Mouse (Mus musculus) stomach, postnatal 0 days (tissue): ENCODE data around the gene Plod1. TPM values are rescaled to one million over a fixed set of nuclear protein-coding genes. Genes with fewer than 3 reads are reported as not detected.
A peak's percentile ranks its signal among the peaks of the same experiment; 100 is the strongest.

Source experiments
- ATAC-seq: fragments of 200-750 bp; cut with Nextera tagmentation; 2 replicates; pipeline ENCODE4 v1.8.0; 2017; ENCODE audit not compliant: low FRiP score, low TSS enrichment
- DNase-seq: peaks from one replicate; pipeline ENCODE4 v3.0.0-alpha.2; 2016; ENCODE audit warnings: low spot score
- H3K27ac ChIP-seq: fragments of 300-500 bp; sonication (generic); replicated peaks from 2 replicates; pipeline ENCODE4 v1.5.1; 2014; ENCODE audit warnings: mild to moderate bottlenecking, control low read depth
- H3K27me3 ChIP-seq: fragments of 300-500 bp; sonication (generic); 2 replicates; pipeline ENCODE4 v1.6.1; 2014; ENCODE audit warnings: low read length; ENCODE audit not compliant: control insufficient read depth, insufficient read depth
- H3K36me3 ChIP-seq: fragments of 300-500 bp; sonication (generic); 2 replicates; pipeline ENCODE4 v1.6.1; 2014; ENCODE audit warnings: low read length, mixed read lengths; ENCODE audit not compliant: control insufficient read depth, insufficient read depth
- H3K4me1 ChIP-seq: fragments of 300-500 bp; sonication (generic); replicated peaks from 2 replicates; pipeline ENCODE4 v1.6.1; 2014; ENCODE audit warnings: antibody characterized with exemption; ENCODE audit not compliant: control insufficient read depth, insufficient read depth
- H3K4me2 ChIP-seq: fragments of 300-500 bp; sonication (generic); replicated peaks from 2 replicates; pipeline ENCODE4 v1.6.1; 2014; ENCODE audit warnings: low read depth, mild to moderate bottlenecking, control low read depth, moderate library complexity
- H3K4me3 ChIP-seq: fragments of 300-500 bp; sonication (generic); 2 replicates; pipeline ENCODE4 v1.5.1; 2014; ENCODE audit warnings: low read depth, low read length, control low read depth
- H3K9ac ChIP-seq: fragments of 300-500 bp; sonication (generic); 2 replicates; pipeline ENCODE4 v1.6.1; 2014; ENCODE audit warnings: mild to moderate bottlenecking, low read length, control low read depth, mixed read lengths
- H3K9me3 ChIP-seq: fragments of 300-500 bp; sonication (generic); 2 replicates; pipeline ENCODE4 v1.6.1; 2016; ENCODE audit warnings: low read length; ENCODE audit not compliant: control insufficient read depth
- CTCF ChIP-seq: IDR thresholded peaks from 2 replicates; pipeline ENCODE4 v1.5.1; 2016; ENCODE audit warnings: antibody characterized with exemption, low read depth, mild to moderate bottlenecking, moderate library complexity
- EP300 ChIP-seq: optimal IDR thresholded peaks from 2 replicates; pipeline ENCODE3; 2016; ENCODE audit warnings: antibody characterized with exemption
- WGBS: fragments of 180-500 bp; shearing (Covaris S2); extraction: QIAGEN DNeasy Blood & Tissue Kit; methylation state at CpG from one replicate; pipeline ENCODE4 v1.1.7; 2014; 5-methylcytosine and 5-hydroxymethylcytosine counted together
- polyA plus RNA-seq: library from polyadenylated mRNA; unstranded; fragments of >200 nt; fragmentation: Nextera tagmentation; extraction: Ambion mirVana; gene quantifications from 2 replicates; pipeline ENCODE4 v1.2.1, GENCODE M21; 2015

Plod1 gene
- polyA plus RNA-seq, 1 experiment from 2014 or later: 20.1 TPM

DNA sequence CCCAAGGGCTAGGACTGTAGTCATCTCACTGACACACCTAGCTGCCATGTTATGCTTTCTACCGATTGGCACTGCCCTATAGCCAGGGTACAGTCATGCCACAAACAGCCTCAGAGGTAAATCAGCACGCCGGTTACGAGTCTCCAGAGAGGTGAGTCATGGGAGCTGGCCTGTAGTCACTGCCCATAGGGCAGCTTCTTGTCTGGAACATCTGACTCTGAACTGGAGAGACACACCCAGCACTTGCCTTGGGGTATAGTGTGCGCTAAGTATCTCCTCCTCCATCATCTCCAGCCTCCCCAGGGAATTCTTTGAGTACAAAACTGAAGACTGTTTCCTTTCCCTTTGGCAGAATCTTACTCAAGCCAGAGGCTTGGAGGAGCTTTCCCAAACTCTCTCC is 30.3 kb downstream of the Plod1 start:
- ATAC-seq (peak; percentile 84), DNase-seq (no peak)
- H3K4me2 ChIP-seq: no peak overlapping the region
- H3K27ac ChIP-seq: no peak overlapping the region
- peaks cover 6% of the 10 kb centered on the region; the same call in 1 of the 2 replicates for H3K4me1 ChIP-seq
- no peaks in the 10 kb centered on the region for H3K9me3 ChIP-seq
- no peak for TF ChIP-seq EP300
- no peak for TF ChIP-seq CTCF
- 66% methylated on average over 5 of the region's 5 CpGs for WGBS
- no peaks in the 10 kb centered on the region for H3K27me3 ChIP-seq
- H3K36me3 ChIP-seq: no peaks in the 10 kb centered on the region; the same call in 1 of the 2 replicates
- H3K9ac ChIP-seq: no peak overlapping the region
- H3K4me3 ChIP-seq: no peak overlapping the region

DNA sequence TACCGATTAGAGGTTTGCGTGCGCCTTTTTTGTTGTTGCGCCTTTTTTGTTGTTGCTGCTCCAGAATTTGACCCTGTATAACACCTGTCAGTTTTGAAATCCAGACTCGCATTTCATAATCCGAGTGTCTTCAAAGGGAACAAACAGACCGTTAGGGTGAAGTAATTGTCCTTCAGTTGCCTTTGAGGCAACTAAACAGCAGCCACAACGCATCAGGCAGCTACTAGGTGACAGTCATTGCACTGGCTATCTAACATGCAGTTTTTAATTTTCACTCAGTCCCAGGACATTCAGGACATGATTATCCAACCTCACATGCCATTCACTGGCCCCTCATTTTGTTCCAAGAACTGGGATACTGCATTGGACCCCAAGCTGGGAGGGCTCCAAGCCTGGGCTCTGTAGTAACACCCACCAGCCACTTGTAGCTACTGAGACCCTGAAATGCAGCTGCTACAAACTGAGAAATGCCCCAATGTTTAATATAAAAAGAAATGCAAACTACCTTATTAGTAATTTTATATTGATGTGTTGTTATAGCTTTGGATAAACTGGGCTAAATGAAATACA is 31.4 kb downstream of the Plod1 start:
- no peaks in the 10 kb centered on the region for H3K9me3 ChIP-seq
- H3K27ac ChIP-seq: no peak overlapping the region
- ATAC-seq: no peak
- 2% methylated on average over 8 of the region's 8 CpGs for WGBS
- peaks cover 8% of the 10 kb centered on the region; the same call in 1 of the 2 replicates for H3K4me1 ChIP-seq
- H3K27me3 ChIP-seq: no peaks in the 10 kb centered on the region
- peak overlapping the region; percentile 60 for H3K4me2 ChIP-seq
- DNase-seq: no peak
- no peak for TF ChIP-seq CTCF
- TF ChIP-seq EP300: no peak
- peak overlapping the region; percentile 94 for H3K4me3 ChIP-seq
- no peaks in the 10 kb centered on the region; the same call in 1 of the 2 replicates for H3K36me3 ChIP-seq
- peak overlapping the region; percentile 89 for H3K9ac ChIP-seq

DNA sequence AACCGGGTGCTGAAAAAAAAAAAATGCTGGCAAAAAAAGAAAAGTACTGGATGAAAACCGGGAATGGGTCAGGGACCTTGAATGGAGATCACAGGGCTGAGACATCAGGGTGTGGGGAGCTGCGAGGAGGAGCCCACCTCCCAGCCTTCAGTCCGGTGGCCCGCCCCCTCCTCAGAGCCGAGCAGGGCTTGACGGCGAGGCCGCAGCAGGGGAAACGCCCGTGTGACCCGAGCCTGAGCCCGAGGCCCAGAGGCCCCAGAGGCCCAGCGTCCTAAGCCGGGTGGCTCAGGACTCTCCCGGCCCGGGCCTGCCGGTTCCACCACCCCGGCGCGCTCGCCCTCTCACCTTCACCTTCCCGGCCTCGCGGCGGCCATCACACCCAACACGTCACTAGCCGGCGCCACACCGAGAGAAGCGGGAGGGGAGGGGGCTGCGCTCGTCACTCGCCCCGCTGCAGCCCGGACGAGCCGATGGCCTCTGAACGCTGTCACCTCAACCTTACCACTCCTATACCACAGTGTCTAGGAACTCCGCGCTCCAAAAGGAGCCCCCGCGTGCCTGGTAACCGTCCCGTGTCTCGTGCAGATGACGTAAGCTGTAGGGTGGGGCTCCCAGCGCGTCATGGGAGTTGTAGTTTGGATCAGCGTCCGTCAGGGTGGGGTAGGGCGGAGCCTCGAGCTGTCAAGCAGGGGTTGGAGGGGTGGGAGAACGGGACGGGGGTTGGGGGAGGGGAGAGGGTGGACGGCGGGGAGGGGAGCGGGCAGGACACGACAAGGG is 32.1 kb downstream of the Plod1 start, which contains the start of gene Mfn2:
Gene Mfn2, minus strand, starts transcription at position 392 of the 777 bp plus-strand sequence.
- peak within 1 kb of the TSS; percentile 70 for H3K4me2 ChIP-seq
- peak within 1 kb of the TSS; percentile 94 for H3K4me3 ChIP-seq
- H3K27me3 ChIP-seq: no peaks in the 10 kb centered on the region
- TF ChIP-seq CTCF (no peak), EP300 (no peak)
- H3K4me1 ChIP-seq: peaks cover 8% of the 10 kb centered on the region; the same call in 1 of the 2 replicates
- no peaks in the 10 kb centered on the region for H3K9me3 ChIP-seq
- peak; percentile 87 for DNase-seq
- peak within 1 kb of the TSS; percentile 89 for H3K9ac ChIP-seq
- H3K27ac ChIP-seq: peak within 1 kb of the TSS; percentile 89
- under 1% methylated on average over 46 of the region's 59 CpGs for WGBS
- peak; percentile 85 for ATAC-seq
- H3K36me3 ChIP-seq: no peaks in the 10 kb centered on the region; the same call in 1 of the 2 replicates

DNA sequence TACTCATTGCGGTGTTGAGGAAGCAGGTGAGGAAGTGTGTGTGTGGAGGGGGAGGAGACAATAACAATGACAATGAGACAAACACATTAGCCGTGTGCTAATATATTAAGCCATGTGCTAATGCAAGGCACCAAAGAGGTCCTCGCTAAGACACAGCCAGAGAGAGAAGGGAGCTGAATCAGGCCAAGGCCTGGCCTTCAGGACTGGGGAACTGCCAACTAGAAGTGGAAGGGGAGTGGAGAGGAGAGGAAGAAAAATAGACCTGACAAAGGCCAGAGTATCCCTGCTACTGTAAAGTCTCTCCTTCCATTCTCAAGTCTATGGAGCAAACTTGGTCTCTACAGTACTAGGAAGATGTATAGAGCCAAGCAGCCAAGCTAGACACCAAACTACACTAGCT is 33.0 kb downstream of the Plod1 start:
- peak; percentile 31; the same call in 1 of the 2 replicates for ATAC-seq
- 64% methylated on average over 3 of the region's 3 CpGs for WGBS
- Histone ChIP-seq H3K27me3 (no peaks in the 10 kb centered on the region), H3K9ac (peak overlapping the region; percentile 89; the same call in 1 of the 2 replicates), H3K27ac (peak overlapping the region; percentile 89; the same call in 1 of the 2 replicates), H3K36me3 (no peaks in the 10 kb centered on the region; the same call in 1 of the 2 replicates), H3K4me2 (peak overlapping the region; percentile 70), H3K9me3 (no peaks in the 10 kb centered on the region), H3K4me1 (peaks cover 8% of the 10 kb centered on the region; the same call in 1 of the 2 replicates), H3K4me3 (peak overlapping the region; percentile 94)
- TF ChIP-seq CTCF: no peak
- no peak for TF ChIP-seq EP300
- no peak for DNase-seq

DNA sequence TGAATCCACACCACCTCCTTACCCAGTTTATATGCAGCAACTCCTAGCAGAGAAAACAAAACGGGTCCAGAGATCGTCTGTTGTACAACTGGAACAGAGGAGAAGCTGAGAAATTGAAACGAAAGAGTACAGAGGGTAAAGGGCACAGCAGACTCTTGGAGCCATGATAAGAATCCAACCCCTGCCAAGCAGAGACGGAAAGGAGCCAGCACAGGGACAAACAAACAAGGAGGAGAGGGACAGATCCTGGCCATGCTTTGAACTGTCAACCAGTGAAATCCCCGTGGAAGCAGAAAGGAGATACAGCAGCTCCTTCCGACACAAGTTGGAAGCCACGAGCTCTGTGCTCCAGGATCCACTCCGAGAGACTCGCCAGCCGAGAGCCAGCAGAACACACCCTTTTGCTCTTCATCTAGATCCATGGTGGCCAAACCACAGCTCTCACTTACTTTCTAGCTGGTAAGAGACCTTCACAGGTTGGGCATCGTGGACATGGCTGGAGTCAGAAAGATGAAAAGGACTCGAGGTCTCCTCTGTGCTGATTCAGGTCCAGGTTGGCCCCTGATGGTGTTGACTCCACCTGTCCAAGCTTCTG is 33.6 kb downstream of the Plod1 start:
- Histone ChIP-seq H3K36me3 (peaks cover 4% of the 10 kb centered on the region; the same call in 1 of the 2 replicates), H3K9ac (no peak overlapping the region), H3K27me3 (no peaks in the 10 kb centered on the region), H3K4me1 (peaks cover 8% of the 10 kb centered on the region; the same call in 1 of the 2 replicates), H3K27ac (peak overlapping the region; percentile 63), H3K4me2 (0 out of 2 replicates have a peak overlapping the region, but pooled peaks have one; percentile 5), H3K4me3 (no peak overlapping the region), H3K9me3 (no peaks in the 10 kb centered on the region)
- WGBS: 81% methylated on average over 12 of the region's 12 CpGs
- ATAC-seq (peak; percentile 33; the same call in 1 of the 2 replicates), DNase-seq (no peak)
- TF ChIP-seq CTCF: no peak
- no peak for TF ChIP-seq EP300
